Mouse (Mus musculus): ENCODE results near the gene Chka. TPM values are rescaled to one million over a fixed set of nuclear protein-coding genes. Genes with fewer than 3 reads are reported as not detected.

The Chka gene
- polyA plus RNA-seq, 1 experiment = 39.1 TPM

DNA sequence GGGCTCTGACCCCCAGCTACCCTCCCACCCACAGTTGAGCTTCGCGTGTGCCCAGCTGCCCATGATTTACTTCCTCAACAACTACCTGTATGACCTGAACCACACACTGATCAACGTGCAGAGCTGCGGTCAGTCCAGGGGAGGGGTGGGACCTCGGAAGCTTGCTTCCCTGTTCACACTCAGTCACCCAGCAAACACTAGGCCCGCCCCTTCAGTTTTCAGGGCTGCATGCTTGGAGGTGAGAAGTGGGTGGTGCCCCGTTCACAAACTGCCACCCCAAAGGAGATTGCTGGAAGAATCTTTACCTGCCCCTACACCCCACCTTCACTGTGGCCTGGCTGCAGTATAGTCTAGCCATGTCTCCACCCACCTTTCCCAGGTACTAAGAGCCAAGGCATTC lies 90.7 kb downstream of the Chka start:
- Histone ChIP-seq H3K4me1 (replicated peaks; ENCODE audit: control insufficient read depth, insufficient read depth, low read length) (peaks cover 15% of the 10 kb centered on the region), H3K36me3 (ENCODE audit: control insufficient read depth, insufficient read depth, low read length) (no peaks in the 10 kb centered on the region), H3K27me3 (ENCODE audit: control insufficient read depth, insufficient read depth, low read length) (no peaks in the 10 kb centered on the region), H3K27ac (ENCODE audit: control insufficient read depth, insufficient read depth, low read length) (no peak overlapping the region), H3K4me3 (ENCODE audit: control insufficient read depth, insufficient read depth, low read length) (no peak overlapping the region)
- no peak for DNase-seq
- TF ChIP-seq CTCF (IDR thresholded peaks at IDR 0.05; ENCODE audit: borderline replicate concordance, control insufficient read depth, extremely low read depth, insufficient read depth, low read length, poor library complexity) = no peak
- TF ChIP-seq POLR2A (IDR thresholded peaks at IDR 0.05; ENCODE audit: control insufficient read depth, extremely low read depth, insufficient read depth, low read length, poor library complexity) = no peak
- 90% methylated on average over 7 of the region's 7 CpGs for WGBS

DNA sequence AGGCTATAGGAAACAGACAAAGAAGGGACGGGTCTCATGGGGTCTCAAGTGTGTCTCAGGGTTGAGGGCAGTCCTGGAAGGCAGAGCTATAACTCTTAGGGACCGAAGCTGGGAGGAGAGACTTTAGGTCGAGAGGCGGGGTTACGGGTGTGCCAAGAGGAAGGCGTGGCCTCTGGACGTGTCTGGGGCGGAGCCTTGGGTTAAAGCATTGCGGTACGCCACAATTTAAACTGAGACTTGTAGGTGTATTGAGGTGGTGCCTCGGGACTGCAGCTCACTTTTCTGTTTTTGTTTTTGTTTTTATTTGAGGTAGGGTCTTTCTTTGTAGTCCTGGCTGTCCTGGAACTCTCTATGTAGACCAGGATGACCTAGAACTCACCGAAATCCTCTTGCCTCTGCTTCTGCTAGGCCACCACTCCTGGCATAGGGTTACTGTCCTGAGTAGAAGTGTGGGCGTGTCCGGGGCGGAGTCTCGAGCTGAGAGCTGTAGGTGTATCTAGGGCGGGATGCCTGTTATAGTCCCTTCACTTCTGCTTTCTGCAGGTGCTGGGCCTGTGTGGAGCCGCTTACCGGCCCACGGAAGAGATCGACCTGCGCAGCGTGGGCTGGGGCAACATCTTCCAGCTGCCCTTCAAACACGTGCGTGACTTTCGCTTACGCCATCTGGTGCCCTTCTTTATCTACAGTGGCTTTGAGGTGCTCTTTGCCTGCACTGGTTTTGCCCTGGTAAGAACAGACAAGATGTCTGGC lies 91.6 kb downstream of the Chka start:
- H3K27me3 ChIP-seq (ENCODE audit: control insufficient read depth, insufficient read depth, low read length) = no peaks in the 10 kb centered on the region
- H3K4me3 ChIP-seq (ENCODE audit: control insufficient read depth, insufficient read depth, low read length) = peak overlapping the region; percentile 41
- TF ChIP-seq CTCF (IDR thresholded peaks at IDR 0.05; ENCODE audit: borderline replicate concordance, control insufficient read depth, extremely low read depth, insufficient read depth, low read length, poor library complexity) = no peak
- TF ChIP-seq POLR2A (IDR thresholded peaks at IDR 0.05; ENCODE audit: control insufficient read depth, extremely low read depth, insufficient read depth, low read length, poor library complexity) = no peak
- 19% methylated on average over 27 of the region's 27 CpGs for WGBS
- no peaks in the 10 kb centered on the region for H3K36me3 ChIP-seq (ENCODE audit: control insufficient read depth, insufficient read depth, low read length)
- H3K27ac ChIP-seq (ENCODE audit: control insufficient read depth, insufficient read depth, low read length) = no peak overlapping the region
- peaks cover 15% of the 10 kb centered on the region for H3K4me1 ChIP-seq (replicated peaks; ENCODE audit: control insufficient read depth, insufficient read depth, low read length)
- DNase-seq = peak; percentile 61

Other genes with a start within 250 kb of the Chka start
- 35.9 and 48.9 TPM in 2 replicates for gene Lrp5, start 165.2 kb upstream of the Chka start, polyA plus RNA-seq (2012; rRNA removed)
- gene 1810055G02Rik, start 143.5 kb upstream of the Chka start, polyA plus RNA-seq (2012; rRNA removed) = 24.8 and 25.2 TPM in 2 replicates
- 32.9 and 43.6 TPM in 2 replicates for gene Kmt5b, start 84.4 kb upstream of the Chka start, polyA plus RNA-seq (2012; rRNA removed)
- 270 and 293 TPM in 2 replicates for gene Tcirg1, start 55.4 kb downstream of the Chka start, polyA plus RNA-seq (2012; rRNA removed)
- 287 and 340 TPM in 2 replicates for gene Ndufs8, start 61.0 kb downstream of the Chka start, polyA plus RNA-seq (2012; rRNA removed)
- 10.2 and 11.7 TPM in 2 replicates for gene Aldh3b1, start 78.0 kb downstream of the Chka start, polyA plus RNA-seq (2012; rRNA removed)
- 147 and 174 TPM in 2 replicates for gene Unc93b1, start 83.4 kb downstream of the Chka start, polyA plus RNA-seq (2012; rRNA removed)
- gene Aldh3b3, start 106.9 kb downstream of the Chka start, polyA plus RNA-seq (2012; rRNA removed) = 0.33 and 0.97 TPM in 2 replicates
- 7.0 and 7.2 TPM in 2 replicates for gene Aldh3b2, start 120.6 kb downstream of the Chka start, polyA plus RNA-seq (2012; rRNA removed)
- gene Acy3, start 134.8 kb downstream of the Chka start, polyA plus RNA-seq (2012; rRNA removed) = 12.0 and 14.9 TPM in 2 replicates
- 0.15 and 0.20 TPM in 2 replicates for gene Tbx10, start 141.0 kb downstream of the Chka start, polyA plus RNA-seq (2012; rRNA removed)
- 23.6 and 24.9 TPM in 2 replicates for gene Nudt8, start 148.8 kb downstream of the Chka start, polyA plus RNA-seq (2012; rRNA removed)
- 3.7 and 5.3 TPM in 2 replicates for gene Gm49405, start 148.9 kb downstream of the Chka start, polyA plus RNA-seq (2012; rRNA removed)
- 14.4 and 51.8 TPM in 2 replicates for gene Doc2g, start 151.5 kb downstream of the Chka start, polyA plus RNA-seq (2012; rRNA removed)
- 152 and 170 TPM in 2 replicates for gene Ndufv1, start 161.0 kb downstream of the Chka start, polyA plus RNA-seq (2012; rRNA removed)
- 317 and 318 TPM in 2 replicates for gene Gstp1, start 186.2 kb downstream of the Chka start, polyA plus RNA-seq (2012; rRNA removed)
- 26.9 and 48.8 TPM in 2 replicates for gene Gstp2, start 194.2 kb downstream of the Chka start, polyA plus RNA-seq (2012; rRNA removed)
- 23.6 and 26.4 TPM in 2 replicates for gene Gstp3, start 207.8 kb downstream of the Chka start, polyA plus RNA-seq (2012; rRNA removed)
- 0.42 TPM in 1 of 2 replicates, not detected in the other for gene Cabp2, start 229.8 kb downstream of the Chka start, polyA plus RNA-seq (2012; rRNA removed)
- 274 and 296 TPM in 2 replicates for gene Cdk2ap2, start 245.4 kb downstream of the Chka start, polyA plus RNA-seq (2012; rRNA removed)
- 333 and 357 TPM in 2 replicates for gene Pitpnm1, start 248.2 kb downstream of the Chka start, polyA plus RNA-seq (2012; rRNA removed)

Data from thymus, adult 2 months (tissue).